Mouse (Mus musculus) natural killer cell, adult 2 months (primary cell): ENCODE measurements at regions not wholly inside any gene's neighbourhood (a gene's known extent, or its start where the extent isn't known, plus 50 kb on each side); places are given as distances from the start of the nearest gene placed in this dataset.

Source experiments
- DNase-seq, 2 experiments: peaks; one replicate each; pipeline ENCODE4 v3.0.0; 2022; ENCODE audit warnings: low spot score in 2 of 2

DNA sequence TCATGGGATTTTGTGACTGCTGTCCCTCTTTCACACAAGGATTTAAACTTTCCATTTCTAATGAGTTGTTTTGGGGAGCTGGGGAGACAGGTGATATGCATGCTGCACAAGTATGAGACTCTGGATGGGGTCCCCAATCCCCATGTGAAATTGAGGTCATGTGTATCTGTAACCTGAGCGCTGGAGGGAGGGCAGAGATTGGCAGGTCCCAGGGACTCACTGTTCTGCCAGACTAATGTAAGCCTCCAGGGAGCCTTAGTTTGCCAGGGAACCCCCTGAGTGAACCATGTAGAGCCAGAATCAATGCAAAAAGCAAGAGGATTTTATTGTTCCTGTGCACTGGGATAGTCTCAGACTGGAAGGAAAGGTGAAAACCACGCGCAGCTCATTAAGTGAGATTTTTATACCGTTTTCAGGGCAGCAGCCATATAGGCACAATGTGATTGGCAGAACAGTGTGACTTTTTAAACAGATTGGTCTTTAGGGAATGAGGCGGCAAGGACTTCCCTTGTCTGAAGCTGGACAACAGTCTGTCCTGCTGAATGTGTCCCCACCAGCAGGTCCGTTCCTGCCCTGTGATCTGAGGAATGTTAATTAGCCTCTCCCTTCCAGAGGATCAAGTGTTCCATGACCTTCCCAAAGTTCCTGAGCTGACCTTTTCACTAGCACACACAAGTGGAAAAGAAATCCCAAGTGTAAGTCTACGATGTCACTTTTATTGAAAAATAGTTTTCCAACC is 59.9 kb upstream of the Oxgr1 start:
- DNase-seq, result no peak

DNA sequence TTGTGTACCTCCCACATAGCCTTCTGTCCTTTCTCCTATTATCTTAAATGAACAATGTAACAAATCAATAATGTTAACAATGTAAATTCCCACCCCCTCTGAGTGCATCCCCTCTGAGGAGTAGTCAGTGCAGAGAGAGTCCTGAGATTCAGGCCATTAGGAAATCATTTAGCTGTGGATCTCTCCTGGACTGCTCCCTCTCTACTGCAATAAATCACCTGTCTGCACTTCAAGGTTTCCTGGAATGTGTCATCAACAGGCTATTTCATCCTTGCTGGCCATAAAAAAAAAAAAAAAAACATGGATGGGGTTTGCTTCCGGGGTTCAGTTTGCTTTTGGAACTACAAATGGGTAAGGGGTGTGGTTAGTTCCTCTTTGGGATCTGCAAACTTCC is 60.5 kb upstream of the Oxgr1 start:
- no peak for DNase-seq

DNA sequence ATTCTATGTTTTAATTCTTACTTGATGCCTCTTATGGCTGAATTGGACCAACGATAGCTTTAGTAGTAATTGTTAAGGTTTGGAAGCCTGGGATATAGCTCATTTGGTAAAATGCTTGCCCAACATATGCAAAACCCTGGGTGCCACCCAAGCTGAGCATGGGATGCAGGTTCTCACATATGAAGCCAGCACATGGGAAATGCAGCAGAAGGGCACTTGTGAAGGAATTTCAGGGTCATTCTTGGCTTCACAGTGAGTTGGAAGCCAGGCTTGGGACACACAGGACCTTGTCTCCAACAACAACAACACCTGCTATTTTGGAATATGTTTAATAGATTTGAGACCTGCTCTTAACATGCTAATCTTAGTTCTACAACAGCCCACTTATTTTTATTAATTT is 67.6 kb upstream of the Oxgr1 start:
- no peak for DNase-seq

DNA sequence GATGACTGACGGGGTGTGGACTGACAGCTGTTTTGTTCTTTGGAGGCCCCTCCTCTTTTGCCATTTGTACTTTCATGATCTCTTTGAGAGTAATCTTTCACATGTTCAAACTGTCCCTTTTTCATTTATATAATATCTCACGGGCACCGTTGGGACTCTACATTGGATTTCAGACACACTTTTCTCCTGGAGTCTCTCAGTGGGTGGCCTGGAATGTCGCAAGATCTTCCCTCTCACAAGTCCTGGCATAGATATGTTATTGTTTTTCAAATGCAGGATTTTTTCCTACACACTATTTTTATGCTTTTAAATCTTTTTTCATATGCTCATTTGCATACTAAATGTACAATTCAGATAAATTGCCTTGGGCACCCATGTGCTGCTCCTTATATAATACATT is 71.1 kb upstream of the Oxgr1 start:
- no peak for DNase-seq

DNA sequence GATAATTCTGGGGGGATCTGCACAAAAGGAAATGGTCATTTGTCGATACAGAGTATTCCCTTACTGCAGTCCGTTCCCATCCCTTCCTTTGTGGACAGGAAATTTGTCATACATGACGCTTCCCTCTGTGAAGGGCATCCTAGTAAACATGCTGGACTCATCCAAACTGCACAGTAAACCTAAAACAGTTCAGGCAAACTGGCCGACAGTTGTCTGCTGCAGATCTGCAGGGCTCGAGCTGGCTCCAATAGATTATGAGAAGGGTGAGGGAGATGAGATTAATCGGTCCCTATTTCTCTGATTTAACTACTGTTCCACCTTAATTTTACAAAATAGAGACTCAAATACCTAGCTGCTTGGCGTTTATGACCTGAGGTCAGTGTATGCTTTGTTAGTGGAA is 76.3 kb upstream of the Oxgr1 start:
- no peak for DNase-seq

DNA sequence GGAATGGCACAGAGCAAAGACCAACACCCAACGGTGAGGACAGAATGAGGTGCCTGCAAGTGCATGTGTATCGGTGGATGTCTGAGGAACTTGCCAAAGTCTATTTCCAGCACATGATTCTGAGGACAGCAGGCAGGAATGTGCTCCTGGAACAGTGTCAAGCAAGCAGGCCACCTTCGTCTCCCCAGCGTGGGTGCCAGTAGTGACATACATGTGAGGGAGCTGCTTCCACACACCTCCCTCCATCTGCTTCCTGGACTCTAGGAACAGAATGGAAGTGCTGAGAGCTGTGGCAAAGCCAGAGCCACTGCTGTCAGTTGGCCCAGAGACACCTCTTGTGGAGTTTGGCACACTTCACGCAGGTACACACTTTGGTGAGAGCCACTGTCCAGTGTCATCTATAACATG is 76.9 kb upstream of the Oxgr1 start:
- DNase-seq, result no peak

DNA sequence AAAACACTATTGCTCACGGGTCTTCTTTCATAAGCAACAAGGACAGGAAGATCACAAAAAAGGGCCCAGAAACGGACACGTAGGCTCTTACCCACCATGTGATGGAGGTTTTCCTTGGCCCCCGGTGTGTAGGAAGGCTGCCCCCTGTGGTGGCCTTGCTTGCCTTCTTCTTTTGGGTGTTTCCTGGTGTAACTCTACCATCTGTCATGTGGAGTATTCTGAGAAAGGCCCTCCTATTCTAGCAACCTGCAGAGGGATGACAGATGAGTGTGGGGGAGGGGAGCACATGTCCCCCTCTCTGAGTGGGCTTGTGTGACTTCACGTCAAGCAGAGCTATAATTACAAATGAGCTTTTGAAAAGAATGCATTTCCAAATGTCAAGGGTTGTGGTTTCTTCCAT is 77.3 kb upstream of the Oxgr1 start:
- no peak for DNase-seq

DNA sequence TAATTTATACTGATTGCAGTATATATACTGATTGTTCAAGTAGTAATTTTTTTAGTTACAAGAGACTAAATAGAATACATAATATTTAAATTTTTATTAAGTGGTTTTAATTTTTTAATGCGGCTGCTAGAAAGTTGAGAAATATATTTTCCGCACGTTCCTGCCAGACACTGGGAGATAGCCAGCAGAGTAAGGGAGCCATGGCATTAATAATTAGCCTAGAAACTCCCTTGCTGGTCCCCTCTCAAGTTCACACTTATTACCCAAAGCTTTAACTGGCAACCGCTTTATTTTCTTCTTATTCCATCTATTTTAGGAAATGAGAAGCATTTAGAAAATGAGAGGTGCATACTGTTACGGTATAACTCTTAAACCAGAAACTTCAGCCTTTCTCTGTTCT is 78.0 kb upstream of the Oxgr1 start:
- no peak for DNase-seq

DNA sequence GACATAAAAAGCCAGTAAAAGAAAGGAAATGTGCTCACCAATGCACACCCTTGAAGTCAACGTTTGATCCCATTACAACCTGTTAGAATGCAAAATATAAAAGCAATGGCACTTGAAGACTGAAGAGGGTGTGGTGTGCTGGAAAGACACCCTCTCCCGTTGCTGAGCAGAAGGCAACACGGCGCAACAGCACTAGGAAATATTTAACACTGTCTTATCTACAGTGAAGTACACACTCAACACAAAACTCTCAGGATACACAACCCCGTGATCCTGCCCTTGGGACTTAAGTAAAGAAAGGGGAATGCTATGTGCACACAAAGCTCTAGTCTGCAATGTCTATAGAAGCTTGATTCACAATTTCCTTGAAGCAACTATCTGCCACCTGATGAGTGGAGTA is 83.1 kb upstream of the Oxgr1 start:
- no peak for DNase-seq

DNA sequence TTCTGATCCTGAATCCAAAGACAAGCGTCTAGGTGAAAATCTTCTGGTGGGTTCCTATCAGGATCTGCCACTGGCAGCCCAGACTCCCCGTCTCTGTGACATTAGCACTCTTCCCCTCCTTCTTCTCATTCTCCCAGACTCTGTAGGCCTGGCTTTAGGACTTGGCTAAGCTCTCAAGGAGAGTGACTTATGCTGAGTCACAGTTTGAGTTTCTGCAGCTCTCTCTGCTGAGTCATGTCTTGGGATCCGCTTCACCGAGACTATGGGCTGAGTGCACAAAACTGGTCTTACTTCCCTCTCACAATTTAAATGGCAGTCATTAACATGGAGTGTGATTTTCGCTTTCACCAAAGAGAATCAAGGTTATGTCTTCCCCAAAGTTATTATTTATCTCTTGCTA is 85.2 kb upstream of the Oxgr1 start:
- DNase-seq, result no peak

DNA sequence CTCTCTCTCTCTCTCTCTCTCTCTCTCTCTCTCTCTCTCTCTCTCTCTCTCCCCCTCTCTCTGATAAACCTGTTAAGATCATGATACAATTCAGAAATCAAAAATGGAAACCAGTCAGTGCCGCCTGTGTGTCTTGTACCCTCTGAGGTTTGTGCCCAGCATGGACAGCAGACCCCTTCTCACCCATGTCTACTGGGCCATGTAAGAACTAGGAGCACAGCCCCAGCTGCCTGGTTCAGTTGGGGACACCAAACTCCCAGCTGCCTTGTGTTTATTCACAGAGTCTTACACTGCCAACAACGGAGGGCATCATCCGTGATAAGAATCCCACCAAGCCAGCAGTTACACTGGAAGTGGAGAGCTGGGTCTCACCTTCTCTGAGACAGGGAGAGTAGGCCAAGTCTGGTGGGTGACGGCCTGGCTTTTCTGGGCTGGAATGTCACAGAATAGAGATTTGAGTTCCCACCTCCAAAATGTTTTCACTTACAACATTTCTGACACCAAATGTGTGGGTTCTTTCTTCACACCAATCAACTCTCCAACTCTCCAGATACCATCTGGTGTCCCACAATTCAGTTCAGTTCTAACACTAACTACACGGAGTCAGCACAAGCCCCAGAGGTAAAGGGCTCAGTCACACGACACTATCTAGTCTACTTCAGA is 92.2 kb upstream of the Oxgr1 start:
- no peak for DNase-seq

DNA sequence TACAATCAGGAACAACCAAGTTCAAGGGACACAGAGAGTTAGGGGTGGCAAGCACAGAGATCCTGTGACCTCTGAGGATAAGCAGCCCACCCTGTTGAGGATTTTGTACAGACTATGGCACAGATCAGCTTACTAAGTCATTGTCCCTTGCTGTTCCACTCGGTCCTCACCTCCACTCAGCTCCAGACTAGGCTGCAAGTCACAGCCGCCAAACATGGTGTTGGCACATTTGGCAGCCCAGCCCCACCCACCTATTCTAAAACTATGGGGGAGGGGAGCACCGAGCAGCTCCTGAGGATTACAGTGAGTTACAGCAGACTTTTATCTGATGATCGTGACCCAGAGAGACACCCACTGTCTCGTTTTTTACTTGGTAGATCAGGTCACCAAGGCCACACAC is 93.0 kb upstream of the Oxgr1 start:
- no peak for DNase-seq

DNA sequence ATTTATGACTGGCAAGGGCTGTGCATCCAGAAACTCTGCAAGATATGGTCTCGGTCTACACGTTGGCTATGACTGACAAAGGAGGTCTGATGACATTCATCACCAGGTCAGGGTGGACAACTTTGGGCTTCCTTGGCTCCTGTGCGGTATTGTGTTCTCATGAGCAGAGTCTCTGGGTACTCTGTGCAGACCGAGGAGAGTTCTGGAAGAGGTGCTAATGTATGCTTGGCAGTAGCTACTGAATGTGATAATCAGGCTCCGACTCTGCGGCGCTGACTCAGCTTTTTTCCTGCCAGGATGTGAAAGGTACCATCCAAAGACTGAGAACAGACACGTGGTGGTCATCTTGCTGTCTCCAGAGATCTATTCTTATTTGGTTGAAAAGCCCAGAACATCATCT is 94.5 kb upstream of the Oxgr1 start:
- DNase-seq, result no peak

DNA sequence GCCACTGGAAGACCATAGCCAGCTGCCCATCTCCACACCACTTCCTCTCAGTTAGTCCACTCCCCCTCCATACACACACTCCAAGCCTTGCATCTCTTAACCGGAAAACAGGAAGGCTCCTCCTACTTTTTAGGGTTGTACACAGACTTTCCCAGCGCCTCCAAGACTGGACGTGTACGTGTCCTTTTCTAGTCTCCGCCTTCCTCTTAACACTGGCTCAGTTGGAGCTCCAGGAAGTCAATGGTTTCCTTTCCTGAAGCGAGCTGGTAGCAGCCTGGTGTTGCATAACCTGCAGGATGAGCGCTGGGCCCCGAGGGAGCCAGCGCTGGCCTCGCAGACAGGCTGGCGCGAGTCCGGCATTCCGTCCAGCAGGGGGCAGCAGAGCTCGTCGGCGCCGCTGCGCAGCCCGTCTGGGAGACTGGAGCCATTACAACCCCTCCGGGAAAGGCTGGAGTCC is 95.5 kb upstream of the Oxgr1 start:
- peak; percentile 37 to 65 for DNase-seq

DNA sequence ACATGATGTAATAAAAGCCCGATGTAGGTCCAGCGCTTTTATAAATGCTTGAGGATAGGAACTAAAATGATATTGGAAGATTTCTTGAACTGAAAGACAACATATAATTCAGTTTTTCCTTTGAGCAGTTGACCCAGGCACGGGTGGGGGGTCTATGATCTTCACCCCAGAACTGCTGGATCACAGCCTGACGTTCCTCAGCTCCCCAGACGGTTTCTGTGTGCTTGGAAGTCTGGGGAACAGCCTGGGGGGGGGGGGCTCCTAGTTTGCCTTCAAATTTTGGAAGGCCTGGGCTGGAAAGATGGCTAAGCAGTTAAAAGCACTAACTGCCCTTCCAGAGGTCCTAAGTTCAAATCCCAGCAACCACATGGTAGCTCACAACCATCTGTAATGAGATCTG is 96.3 kb upstream of the Oxgr1 start:
- no peak for DNase-seq

DNA sequence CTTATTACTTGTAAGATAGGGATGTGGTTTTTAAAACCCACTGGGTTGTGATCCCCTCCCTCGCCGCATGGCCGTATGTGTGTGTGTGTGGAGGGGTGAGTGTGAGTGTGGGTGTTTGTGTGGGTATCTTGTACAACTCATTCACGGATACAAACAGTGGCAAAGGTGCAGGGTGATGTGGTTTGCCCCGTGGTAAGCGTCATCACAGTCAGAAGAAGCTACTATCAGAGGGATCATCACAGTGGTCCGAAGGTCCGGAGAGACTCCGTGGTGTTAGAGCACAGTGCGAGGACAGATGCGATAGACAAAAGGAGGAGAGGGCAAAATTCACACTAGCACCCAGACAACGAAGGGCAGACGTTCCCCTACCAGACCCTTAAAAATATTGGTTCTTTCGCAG is 97.0 kb upstream of the Oxgr1 start:
- DNase-seq, result no peak

DNA sequence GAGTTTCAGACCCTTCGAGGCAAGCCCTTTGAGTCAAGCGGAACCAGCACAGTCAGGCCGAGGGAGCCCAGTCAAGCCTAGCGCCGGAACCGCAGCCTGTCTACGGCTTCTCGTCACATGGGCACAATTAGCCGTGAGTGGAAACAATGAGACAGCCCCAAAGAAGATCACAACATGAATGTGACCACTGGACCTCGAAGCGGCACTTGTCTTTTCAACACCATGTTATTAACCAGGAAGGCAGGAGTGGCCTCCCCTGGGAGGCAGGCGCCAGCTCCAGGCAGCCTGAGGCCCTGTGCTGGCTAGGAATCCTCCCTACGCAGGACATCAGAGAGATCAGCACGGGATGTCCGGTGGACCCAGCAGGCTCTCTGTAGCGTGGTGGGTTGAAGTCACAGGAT is 97.4 kb upstream of the Oxgr1 start:
- DNase-seq, result no peak

DNA sequence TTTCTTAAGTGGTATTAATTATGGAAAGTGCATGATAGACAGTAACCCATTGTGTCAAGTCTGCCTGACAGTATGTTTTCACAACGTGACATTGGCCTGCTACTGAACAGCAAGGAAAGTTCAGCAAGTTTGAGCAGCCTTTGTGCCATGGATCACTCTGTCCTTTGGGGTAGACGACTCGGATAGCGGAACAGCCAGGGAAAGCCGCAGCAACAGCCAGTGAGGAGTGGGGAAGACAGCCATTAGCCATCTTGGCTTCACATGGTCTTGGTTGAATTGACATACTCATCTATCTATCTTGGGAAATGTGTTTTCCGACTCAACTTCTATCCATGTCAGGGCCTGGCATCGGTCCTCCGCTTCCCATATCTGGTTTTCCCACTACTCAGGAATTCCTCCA is 98.0 kb upstream of the Oxgr1 start:
- DNase-seq, result no peak

DNA sequence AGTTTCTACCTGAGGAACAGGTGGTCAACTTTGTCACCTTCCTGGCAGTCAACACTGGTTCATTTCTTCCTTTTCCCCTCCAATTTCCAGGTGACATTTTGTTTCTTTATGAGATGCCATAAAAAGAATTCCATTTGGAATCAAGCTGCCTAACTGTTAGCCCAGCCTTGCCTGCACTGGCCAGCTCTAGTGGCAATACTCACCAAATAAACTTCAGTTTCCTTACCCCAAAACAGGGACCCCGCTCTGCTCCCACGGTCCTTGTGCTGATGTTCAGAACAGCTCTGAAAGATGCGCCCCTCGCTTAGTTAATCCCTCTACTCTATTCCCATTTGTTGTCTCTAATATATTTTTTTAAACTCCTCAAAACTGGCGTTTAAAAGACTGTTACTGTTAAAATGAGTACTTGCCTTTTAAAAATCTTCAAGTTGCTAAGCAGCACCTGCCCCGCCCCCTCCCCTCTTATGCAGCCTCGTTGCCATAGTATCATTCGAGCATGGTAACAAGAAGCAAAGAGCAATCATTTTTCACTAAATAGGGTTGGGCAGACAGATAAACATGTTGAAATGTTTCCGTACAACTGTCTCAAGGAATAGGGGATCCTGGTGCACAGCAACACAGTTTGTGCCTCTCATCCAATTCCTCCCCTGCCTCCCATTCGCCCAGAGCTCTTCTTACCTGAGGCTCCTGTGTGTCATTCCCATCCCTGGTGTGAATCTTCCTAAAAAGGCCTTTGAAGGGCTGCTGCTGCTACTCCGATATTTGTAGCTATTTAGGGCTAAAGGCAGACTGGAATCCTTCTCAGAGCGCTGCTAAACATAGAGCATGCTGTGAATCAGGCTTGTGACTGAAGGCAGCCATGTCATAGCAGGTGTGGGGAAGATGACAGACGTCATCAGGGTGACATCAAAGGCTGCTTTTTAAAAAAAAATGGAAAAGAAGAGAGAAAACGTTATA is 98.8 kb upstream of the Oxgr1 start:
- DNase-seq, result no peak

DNA sequence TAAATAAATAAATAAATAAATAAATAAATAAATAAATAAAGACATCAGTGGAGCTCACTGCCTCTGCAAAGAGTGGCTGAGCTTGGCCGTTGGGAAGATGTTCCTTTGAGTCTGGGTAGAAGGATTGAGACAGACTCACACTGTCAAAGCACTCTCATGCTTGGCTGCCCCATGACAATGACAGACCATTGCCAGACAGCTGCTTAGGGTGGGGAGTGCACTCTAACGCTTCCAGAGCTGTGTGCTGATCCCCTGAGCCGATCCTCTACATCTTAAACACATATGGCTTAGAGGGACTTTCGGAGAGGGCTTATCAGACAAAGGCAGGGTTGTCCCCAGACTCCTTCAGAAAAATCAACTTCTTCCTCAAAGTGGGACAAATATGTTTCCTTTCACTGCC is 100.0 kb upstream of the Oxgr1 start:
- no peak for DNase-seq

DNA sequence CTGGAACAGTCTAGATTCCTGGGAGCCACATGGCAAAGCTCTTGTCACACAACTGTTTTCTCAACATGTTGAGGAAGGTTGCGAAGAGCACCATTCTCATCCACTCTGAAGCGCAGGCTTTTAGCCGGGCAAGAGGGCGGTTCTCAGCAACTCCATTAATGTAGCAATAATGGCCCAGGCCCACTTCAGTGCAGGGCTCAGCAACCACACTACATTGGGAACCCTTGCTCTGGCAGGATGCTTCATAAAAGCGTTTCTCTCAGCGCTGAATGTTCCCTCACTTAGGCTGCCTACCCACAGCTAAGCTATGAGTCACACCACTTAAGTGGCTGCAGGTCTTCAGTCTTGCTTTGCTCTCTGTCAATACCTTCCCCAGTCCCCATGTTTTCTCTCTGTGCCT is 102.2 kb upstream of the Oxgr1 start:
- DNase-seq, result no peak

DNA sequence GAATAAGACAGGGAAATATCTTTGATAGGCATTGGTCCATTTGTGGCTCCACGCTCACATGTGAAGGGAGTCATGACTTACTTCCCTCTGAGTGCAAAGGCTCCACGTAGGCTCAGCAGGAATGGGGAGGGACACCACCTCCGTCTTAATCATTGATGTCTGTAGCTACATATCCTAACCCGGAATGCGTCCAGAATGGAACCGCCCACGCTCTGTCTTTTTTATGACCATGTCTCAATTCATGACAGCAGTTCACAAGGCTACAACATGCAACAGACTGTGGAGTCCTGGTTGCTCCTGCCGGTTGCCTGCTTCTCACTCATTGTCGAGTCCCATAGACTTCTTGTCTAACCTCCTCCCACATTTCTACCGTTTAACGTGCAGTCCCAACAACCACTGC is 104.1 kb upstream of the Oxgr1 start:
- no peak for DNase-seq
